Mouse (Mus musculus) naive thymus-derived CD4-positive, alpha-beta T cell, adult 5 months (primary cell): Measurements from ENCODE around the gene Gm38431. TPM values are rescaled to one million over a fixed set of nuclear protein-coding genes. Genes with fewer than 3 reads are reported as not detected.

Experiments used
- polyA plus RNA-seq: library from polyadenylated mRNA; unstranded; fragments of 100-300 nt; shearing (Covaris generic); gene quantifications from one replicate; pipeline ENCODE4 v1.2.1, GENCODE M21; 2017

The Gm38431 gene
- polyA plus RNA-seq: 2.2 TPM

DNA sequence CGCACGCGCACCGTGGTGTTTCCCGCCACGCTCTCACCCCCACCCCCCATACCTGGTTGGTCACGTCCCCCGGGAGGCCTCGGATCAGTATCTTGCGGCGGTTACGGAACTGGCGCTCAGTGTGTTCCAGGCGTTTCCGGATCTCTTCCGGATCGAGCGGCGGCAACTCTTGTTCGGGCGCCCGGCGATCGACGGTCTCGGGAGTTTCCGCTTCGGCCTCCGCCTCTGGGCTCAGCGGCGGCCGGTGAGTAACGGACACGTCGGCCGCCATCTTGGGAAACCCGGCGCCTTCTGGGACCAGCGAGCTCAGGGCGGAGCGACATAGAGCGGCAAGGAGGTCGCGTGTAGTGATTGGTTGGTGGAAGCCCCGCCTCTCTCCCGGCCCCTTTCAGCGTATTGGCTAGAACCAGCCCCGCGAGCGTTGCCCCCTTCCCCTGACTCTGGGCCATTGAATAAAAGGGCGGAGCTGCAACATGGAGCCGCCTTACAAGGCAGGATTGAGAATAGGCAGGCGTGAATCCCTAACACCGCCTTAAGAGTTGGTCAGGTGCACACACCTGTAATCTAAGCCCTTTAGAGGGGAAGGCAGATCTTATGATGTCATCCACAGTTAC is at the start of gene Gm38431, which contains the start of gene Raver1:
Gm38431 (minus strand) TSS at position 291 of the 614 bp plus-strand sequence.
Raver1 (minus strand) TSS at position 302 of the 614 bp plus-strand sequence.

DNA sequence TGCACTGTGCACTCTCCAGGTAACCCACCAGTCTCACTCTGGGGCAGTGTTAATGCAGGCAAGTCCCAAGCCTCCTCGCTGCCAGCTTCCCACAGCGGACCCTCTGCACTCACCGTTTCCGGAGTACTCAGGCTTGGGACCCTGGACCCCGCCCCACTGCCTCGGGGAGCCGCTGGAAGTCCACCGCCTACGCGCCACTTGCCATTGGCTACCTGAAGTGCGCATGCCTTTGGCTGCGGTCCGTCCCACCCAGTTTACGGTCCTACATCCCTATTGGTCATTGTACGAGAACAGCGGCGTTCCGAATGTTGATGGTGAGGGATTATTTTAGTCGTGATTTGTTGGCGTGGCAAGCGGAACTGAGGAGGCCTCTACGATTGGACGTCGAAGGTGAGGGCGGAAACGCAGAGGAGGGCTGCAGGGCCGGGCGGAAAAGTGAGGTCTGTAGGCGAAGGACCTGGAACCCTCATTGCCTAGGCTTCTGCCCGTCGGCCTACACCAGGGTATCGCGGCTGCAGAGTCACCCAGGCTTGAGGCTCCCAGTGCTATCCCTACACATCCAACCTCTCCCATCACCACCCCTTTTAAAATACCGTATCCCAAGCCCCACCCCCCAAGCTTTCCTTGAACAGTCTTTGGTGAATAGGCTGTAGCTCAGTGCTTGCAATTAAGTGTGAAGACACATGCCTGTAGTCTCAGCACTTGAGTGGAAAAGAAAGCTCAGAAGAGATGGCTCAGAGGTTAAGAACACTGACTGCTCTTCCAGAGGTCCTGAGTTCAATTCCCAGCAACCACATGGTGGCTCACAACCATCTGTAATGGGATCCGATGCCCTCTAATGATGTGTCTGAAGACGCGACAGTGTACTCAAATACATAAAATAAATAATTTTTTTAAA is 39.5 kb upstream of the Gm38431 start, which contains the start of gene Tyk2:
Tyk2 (minus strand) TSS at position 185 of the 898 bp plus-strand sequence.

DNA sequence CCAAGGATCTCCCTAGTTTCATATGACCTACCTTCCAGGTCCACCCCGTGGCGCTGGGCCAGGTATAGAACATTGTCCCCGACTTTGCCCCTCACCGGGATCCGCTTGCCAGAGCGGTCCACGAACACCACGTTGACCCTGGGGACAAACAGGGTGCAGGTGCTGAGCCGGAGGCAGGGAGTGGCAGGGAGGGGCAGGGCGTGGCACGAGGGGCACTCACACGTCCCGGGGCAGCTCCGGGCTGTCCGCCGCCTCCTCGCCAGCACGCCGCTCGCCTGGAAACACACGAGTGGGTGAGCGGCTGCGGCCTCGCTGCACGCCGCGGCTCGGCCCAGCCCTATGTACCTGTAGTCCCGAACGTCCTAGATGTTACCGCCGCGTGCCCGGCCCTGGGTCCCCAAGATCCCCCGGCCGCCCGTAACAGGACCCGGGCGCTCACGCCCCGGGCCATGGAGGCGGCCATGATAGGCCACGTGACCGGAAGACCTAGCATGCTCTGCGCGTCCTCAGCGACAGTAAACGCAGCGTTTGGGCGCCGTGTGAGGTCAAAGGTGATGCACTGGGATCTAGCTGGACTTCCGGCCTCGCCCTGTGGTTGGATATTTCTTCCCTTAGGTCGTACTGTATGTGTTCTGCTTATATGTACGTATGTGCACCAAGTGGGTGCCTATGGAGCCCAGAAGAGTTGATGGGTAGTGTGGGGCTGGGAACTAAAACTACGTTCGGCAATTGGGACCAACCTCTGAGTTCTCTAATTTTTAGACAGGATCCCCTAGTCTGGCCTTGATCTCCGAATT is 18.6 kb downstream of the Gm38431 start, which contains the start of the genes Gm49373 and Fdx1l:
Gm49373 (minus strand) TSS at position 53 of the 797 bp plus-strand sequence.
Fdx1l (minus strand) TSS at position 571 of the 797 bp plus-strand sequence.

GRCm38 (mm10) chr9:21067006-21067684 is 24.7 kb downstream of the Gm38431 start, which contains the start of gene Zglp1:
Zglp1 (minus strand) TSS chr9:21067093.

DNA sequence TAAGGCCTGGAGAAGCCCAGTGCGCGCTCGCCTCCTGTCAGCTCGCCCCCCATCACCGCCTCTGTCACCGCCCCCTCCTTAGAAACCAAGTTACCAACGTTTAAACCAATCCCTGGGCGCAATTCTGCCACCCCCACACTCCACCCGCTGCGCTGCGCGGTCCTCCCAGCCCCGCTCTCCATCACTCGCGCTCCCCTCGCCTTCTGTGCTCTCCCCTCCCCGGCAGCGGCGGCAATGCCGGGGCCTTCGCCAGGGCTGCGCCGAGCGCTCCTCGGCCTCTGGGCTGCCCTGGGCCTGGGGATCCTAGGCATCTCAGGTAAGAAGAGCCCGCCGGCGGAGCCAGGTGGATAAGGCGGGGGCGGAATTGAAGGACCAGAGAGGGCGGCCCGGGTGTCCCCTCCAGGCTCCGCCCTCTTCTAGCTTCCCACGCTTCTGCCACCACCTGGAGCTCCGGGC is 59.9 kb downstream of the Gm38431 start, which contains the start of gene Icam5:
Icam5 (plus strand) TSS at position 178 of the 456 bp plus-strand sequence.

GRCm38 (mm10) chr9:21029291-21030054 is 62.3 kb downstream of the Gm38431 start, which contains the start of gene Icam4:
Icam4 (plus strand) TSS chr9:21029373.

Other genes starting within 250 kb of the Gm38431 start
- gene A230050P20Rik, start 223.4 kb downstream of the Gm38431 start, polyA plus RNA-seq: 25.8 TPM
- gene Angptl6, start 212.3 kb downstream of the Gm38431 start, polyA plus RNA-seq: 5.3 TPM
- gene Ppan, start 203.8 kb downstream of the Gm38431 start, polyA plus RNA-seq: 106 TPM
- gene Eif3g, start 193.4 kb downstream of the Gm38431 start, polyA plus RNA-seq: 303 TPM
- gene Dnmt1, start 132.1 kb downstream of the Gm38431 start, polyA plus RNA-seq: 75.5 TPM
- gene S1pr2, start 115.2 kb downstream of the Gm38431 start, polyA plus RNA-seq: 2.3 TPM
- gene Mrpl4, start 89.3 kb downstream of the Gm38431 start, polyA plus RNA-seq: 96.9 TPM
- gene Icam1, start 76.0 kb downstream of the Gm38431 start, polyA plus RNA-seq: 31.7 TPM
- gene Icam4, start 62.6 kb downstream of the Gm38431 start, polyA plus RNA-seq: 0.56 TPM
- gene Icam5, start 59.9 kb downstream of the Gm38431 start, polyA plus RNA-seq: not detected
- gene Zglp1, start 24.9 kb downstream of the Gm38431 start, polyA plus RNA-seq: not detected
- 0.44 TPM for gene Gm49373, start 18.9 kb downstream of the Gm38431 start, polyA plus RNA-seq
- 35.4 TPM for gene Fdx1l, start 18.4 kb downstream of the Gm38431 start, polyA plus RNA-seq
- gene Raver1, start within 50 bp of the Gm38431 start, polyA plus RNA-seq: 64.1 TPM
- 47.8 TPM for gene Tyk2, start 39.2 kb upstream of the Gm38431 start, polyA plus RNA-seq
- gene Cdc37, start 58.0 kb upstream of the Gm38431 start, polyA plus RNA-seq: 278 TPM
- 0.35 TPM for gene Pde4a, start 73.7 kb upstream of the Gm38431 start, polyA plus RNA-seq
- 31.0 TPM for gene Keap1, start 147.4 kb upstream of the Gm38431 start, polyA plus RNA-seq
- not detected for gene S1pr5, start 156.4 kb upstream of the Gm38431 start, polyA plus RNA-seq
- 59.5 TPM for gene Atg4d, start 173.3 kb upstream of the Gm38431 start, polyA plus RNA-seq
- 36.7 TPM for gene Kri1, start 196.0 kb upstream of the Gm38431 start, polyA plus RNA-seq
- 77.2 TPM for gene Cdkn2d, start 199.4 kb upstream of the Gm38431 start, polyA plus RNA-seq
- gene Ap1m2, start 220.3 kb upstream of the Gm38431 start, polyA plus RNA-seq: 5.0 TPM
- gene Slc44a2, start 228.7 kb upstream of the Gm38431 start, polyA plus RNA-seq: 509 TPM